Mouse (Mus musculus): ENCODE data around the gene Kcnk6. TPM values are rescaled to one million over a fixed set of nuclear protein-coding genes. Genes with fewer than 3 reads are reported as not detected.
"Not testable (repeated sequence)": the region's sequence is repeated elsewhere in the genome, so short reads cannot be mapped to it uniquely, and the experiment has no call there.

Gene Kcnk6
- polyA plus RNA-seq, 1 experiment from 2014 or later, result 1.7 TPM

DNA sequence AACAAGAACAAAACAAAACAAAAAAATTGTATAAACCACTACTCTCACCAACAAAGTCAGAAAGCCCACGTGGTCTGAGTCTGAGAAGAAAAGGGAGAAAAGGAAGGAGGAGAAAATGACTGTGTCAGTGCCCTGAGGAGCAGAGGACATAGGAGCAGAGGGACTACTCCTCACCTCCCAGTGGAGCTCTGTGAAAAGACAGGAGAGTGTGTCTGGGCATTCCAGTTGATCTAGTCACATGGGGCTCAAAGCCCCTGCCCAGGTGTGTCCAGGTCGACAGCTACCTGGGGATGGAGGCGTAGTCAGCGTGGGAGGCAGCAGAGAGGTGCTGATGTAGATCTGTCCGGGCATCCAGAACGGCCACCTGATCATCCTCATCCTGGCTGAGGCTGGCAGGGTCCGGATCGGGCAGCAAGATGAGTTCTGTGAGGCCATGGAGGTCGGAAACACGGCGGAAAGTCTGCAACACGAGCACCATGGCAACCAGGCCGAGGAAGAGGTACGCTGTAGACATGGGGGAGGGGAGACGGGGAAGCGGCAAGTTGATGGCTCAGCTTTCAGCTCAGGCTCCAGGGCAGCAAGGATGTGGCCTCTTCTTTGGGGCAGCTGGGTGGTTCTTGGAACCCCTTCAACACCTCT, 7.4 kb downstream of the Kcnk6 start:
- no peak overlapping the region for H3K4me2 ChIP-seq
- no peak for ATAC-seq (ENCODE audit: extremely low read depth, insufficient number of reproducible peaks, low FRiP score, low TSS enrichment)
- H3K4me1 ChIP-seq, result peaks cover 12% of the 10 kb centered on the region
- peaks cover 12% of the 10 kb centered on the region for H3K9me3 ChIP-seq
- no peak overlapping the region for H3K4me3 ChIP-seq
- no peak overlapping the region for H3K27ac ChIP-seq (replicated peaks)
- WGBS, result 23% methylated on average over 16 of the region's 16 CpGs
- H3K36me3 ChIP-seq, result peaks cover 55% of the 10 kb centered on the region
- no peak overlapping the region for H3K9ac ChIP-seq
- H3K27me3 ChIP-seq (replicated peaks), result peaks cover 5% of the 10 kb centered on the region

DNA sequence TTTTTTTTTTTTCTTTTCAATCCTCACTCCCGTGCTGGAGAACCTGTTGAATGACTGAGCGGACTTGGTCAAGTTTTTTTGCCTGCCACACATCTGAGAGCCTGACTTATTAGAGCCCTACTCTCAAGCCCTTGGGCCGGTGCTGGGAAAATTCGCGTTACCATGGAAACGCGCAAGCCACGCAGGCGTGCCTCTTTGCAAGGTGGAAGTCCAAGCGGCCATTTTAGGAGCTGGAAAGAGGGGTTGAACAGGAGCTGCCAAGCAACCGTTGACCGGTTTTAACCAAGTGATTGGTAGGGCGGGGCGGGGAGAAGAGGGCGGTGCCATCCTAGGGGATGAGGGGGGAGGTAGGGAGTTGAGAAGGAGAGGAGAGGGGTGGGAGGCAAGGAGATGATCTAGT, 17.5 kb downstream of the Kcnk6 start:
- Histone ChIP-seq H3K9me3 (peaks cover 19% of the 10 kb centered on the region), H3K27me3 (replicated peaks) (peaks cover 16% of the 10 kb centered on the region), H3K9ac (no peak overlapping the region), H3K27ac (replicated peaks) (no peak overlapping the region), H3K4me1 (peaks cover 8% of the 10 kb centered on the region; the same call in 1 of the 2 replicates), H3K4me3 (no peak overlapping the region), H3K36me3 (peaks cover 26% of the 10 kb centered on the region), H3K4me2 (no peak overlapping the region)
- no peak for ATAC-seq (ENCODE audit: extremely low read depth, insufficient number of reproducible peaks, low FRiP score, low TSS enrichment)
- WGBS, result 44% methylated on average over 15 of the region's 15 CpGs

DNA sequence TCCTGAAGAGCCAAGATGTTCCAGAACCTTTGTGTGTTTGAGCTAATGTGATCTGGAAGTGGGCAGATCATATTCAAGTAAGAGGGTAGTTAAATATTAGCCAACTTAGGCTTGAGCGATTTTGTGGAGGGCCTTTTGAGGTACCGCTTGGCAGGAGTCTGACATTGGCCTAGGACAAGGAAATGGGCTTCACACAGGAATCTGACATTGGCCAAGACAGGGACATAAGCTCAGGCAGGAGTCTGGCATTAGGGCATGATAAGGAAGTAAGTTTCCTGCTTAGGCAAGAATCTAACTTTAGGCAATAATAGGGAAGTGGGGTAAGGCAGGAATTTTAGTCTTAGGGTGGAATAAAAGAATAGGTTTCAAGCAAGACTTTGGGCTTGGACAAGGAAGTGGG, 18.1 kb downstream of the Kcnk6 start:
- peaks cover 16% of the 10 kb centered on the region for H3K27me3 ChIP-seq (replicated peaks)
- H3K4me3 ChIP-seq, result no peak overlapping the region
- H3K4me1 ChIP-seq, result peaks cover 8% of the 10 kb centered on the region; the same call in 1 of the 2 replicates
- H3K9me3 ChIP-seq, result peaks cover 14% of the 10 kb centered on the region
- WGBS, result 62% methylated on average over 2 of the region's 2 CpGs
- H3K4me2 ChIP-seq, result no peak overlapping the region
- peaks cover 20% of the 10 kb centered on the region for H3K36me3 ChIP-seq
- H3K27ac ChIP-seq (replicated peaks), result no peak overlapping the region
- ATAC-seq (ENCODE audit: extremely low read depth, insufficient number of reproducible peaks, low FRiP score, low TSS enrichment), result no peak
- no peak overlapping the region for H3K9ac ChIP-seq

DNA sequence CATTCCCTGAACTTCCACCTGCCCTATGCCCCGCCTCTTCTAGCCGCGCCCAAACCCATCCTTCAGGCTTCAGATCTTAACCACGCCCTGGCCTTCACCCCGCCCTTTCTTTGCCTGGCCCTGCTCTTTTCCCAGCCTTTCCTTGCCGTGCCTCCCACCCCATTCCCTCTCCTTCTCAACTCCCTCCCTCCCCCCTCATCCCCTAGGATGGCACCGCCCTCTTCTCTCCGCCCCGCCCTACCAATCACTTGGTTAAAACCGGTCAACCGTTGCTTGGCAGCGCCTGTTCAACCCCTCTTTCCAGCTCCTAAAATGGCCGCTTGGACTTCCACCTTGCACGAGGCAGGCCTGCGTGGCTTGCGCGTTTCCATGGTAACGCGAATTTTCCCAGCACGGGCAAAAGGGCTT, 18.6 kb downstream of the Kcnk6 start, which contains the start of gene Catsperg1:
TSS of gene Catsperg1 (minus strand) at position 361 of the 408 bp plus-strand sequence.
- H3K36me3 ChIP-seq, result peaks cover 15% of the 10 kb centered on the region
- H3K4me1 ChIP-seq, result peaks cover 8% of the 10 kb centered on the region; the same call in 1 of the 2 replicates
- peaks cover 16% of the 10 kb centered on the region for H3K27me3 ChIP-seq (replicated peaks)
- 5% methylated on average over 20 of the region's 20 CpGs for WGBS
- H3K4me2 ChIP-seq, result peak within 1 kb of the TSS; percentile 69
- H3K27ac ChIP-seq (replicated peaks), result no peak within 1 kb of the TSS
- H3K4me3 ChIP-seq, result peak within 1 kb of the TSS; percentile 58
- peaks cover 13% of the 10 kb centered on the region; the same call in 1 of the 2 replicates for H3K9me3 ChIP-seq
- ATAC-seq (ENCODE audit: extremely low read depth, insufficient number of reproducible peaks, low FRiP score, low TSS enrichment), result peak; percentile 34; the same call in 1 of the 2 replicates
- no peak within 1 kb of the TSS for H3K9ac ChIP-seq

DNA sequence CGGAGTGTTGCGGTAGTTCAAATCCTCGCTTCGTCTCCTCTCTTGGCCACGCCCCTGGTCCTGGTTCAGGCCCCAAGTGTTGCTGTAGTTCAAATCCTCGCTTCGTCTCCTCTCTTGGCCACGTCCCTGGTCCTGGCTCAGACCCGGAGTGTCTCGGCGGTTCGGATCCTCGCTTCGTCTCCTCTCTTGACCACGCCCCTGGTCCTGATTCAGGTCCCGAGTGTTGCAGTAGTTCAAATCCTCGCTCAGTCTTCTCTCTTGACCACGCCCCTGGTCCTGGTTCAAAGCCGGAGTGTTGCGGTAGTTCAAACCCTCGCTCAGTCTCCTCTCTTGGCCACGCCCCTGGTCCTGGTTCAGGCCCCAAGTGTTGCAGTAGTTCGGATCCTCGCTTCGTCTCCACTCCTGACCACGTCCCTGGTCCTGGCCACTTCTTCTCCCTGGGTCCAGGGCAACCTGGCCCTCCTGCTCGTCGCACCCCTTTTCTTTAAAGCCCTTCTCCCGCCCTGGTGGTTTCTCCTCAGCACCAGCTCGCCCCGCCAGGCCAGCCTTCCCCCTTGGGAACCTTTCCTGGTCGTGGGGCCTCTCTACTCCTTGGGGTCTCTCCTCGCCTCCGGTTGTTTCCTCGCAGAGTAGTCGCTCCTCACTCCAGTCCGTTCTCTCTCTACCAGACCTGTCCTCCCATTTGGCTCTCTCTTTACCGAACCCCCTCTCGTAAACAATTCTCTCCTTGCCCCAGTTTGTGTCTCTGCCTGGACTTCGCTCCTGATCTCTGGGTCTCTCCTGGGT, 19.3 kb downstream of the Kcnk6 start:
- ATAC-seq (ENCODE audit: extremely low read depth, insufficient number of reproducible peaks, low FRiP score, low TSS enrichment); H3K4me1 ChIP-seq; H3K9ac ChIP-seq; H3K27ac ChIP-seq (replicated peaks): not testable (repeated sequence)
- WGBS, result 14% methylated on average over 40 of the region's 40 CpGs
- peaks cover 16% of the 10 kb centered on the region for H3K27me3 ChIP-seq (replicated peaks)
- H3K4me2 ChIP-seq, result peak overlapping the region; percentile 69
- H3K4me3 ChIP-seq, result peak overlapping the region; percentile 58
- peaks cover 13% of the 10 kb centered on the region; the same call in 1 of the 2 replicates for H3K9me3 ChIP-seq
- peaks cover 11% of the 10 kb centered on the region; the same call in 1 of the 2 replicates for H3K36me3 ChIP-seq

DNA sequence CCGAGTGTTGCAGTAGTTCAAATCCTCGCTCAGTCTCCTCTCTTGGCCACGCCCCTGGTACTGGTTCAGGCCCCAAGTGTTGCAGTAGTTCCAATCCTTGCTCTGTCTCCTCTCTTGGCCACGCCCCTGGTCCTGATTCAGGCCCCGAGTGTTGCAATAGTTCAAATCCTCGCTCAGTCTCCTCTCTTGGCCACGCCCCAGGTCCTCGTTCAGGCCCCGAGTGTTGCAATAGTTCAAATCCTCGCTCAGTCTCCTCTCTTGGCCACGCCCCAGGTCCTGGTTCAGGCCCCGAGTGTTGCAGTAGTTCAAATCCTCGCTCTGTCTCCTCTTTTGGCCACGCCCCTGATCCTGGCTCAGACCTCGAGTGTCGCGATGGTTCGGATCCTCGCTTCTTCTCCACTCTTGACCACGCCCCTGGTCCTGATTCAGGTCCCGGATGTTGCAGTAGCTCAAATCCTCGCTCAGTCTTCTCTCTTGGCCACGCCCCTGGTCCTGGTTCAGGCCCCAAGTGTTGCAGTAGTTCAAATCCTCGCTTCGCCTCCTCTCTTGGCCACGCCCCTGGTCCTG, 20.0 kb downstream of the Kcnk6 start:
- Histone ChIP-seq H3K27ac (replicated peaks) (no peak overlapping the region), H3K36me3 (peaks cover 6% of the 10 kb centered on the region; the same call in 1 of the 2 replicates), H3K4me1 (peaks cover 8% of the 10 kb centered on the region; the same call in 1 of the 2 replicates), H3K9ac (no peak overlapping the region), H3K9me3 (peaks cover 13% of the 10 kb centered on the region; the same call in 1 of the 2 replicates), H3K4me2 (peak overlapping the region; percentile 69), H3K27me3 (replicated peaks) (peaks cover 16% of the 10 kb centered on the region), H3K4me3 (peak overlapping the region; percentile 58)
- ATAC-seq (ENCODE audit: extremely low read depth, insufficient number of reproducible peaks, low FRiP score, low TSS enrichment), result no peak
- WGBS, result 10% methylated on average over 26 of the region's 26 CpGs

DNA sequence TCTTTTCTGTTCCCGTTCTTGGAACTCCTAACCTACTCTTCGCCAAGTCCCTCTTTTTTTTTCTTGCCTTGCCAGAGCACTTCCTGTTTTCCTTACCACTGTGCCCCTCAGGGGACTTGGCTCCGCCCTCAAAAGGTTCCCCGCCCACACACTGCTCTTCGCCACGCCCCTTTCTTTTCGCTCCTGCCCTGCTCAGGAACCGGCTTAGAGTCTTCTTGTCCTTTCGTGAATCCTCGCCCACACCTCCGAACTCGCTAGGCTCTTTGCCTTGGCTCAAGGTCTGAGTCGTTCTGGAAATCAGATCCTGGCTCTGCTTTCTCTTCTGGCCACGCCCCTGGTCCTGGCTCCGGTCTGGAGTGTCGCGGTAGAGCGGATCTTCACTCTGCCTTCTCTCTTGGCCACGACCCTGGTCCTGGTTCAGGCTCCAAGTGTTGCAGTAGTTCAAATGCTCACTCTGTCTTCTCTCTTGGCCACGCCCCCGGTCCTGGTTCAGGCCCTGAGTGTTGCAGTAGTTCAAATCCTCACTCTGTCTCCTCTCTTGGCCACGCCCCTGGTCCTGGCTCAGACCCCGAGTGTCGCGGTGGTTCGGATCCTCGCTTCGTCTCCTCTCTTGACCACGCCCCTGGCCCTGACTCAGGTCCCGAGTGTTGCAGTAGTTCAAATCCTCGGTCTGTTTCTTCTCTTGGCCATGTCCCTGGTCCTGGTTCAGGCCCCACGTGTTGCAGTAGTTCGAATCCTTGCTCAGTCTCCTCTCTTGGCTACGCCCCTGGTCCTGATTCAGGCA, 20.7 kb downstream of the Kcnk6 start:
- H3K9ac ChIP-seq, result peak overlapping the region; percentile 71
- H3K4me2 ChIP-seq, result peak overlapping the region; percentile 69
- peak overlapping the region; percentile 58 for H3K4me3 ChIP-seq
- H3K9me3 ChIP-seq, result peaks cover 9% of the 10 kb centered on the region; the same call in 1 of the 2 replicates
- H3K36me3 ChIP-seq, result peaks cover under 1% of the 10 kb centered on the region; the same call in 1 of the 2 replicates
- peaks cover 16% of the 10 kb centered on the region for H3K27me3 ChIP-seq (replicated peaks)
- peak; percentile 32 for ATAC-seq (ENCODE audit: extremely low read depth, insufficient number of reproducible peaks, low FRiP score, low TSS enrichment)
- 3% methylated on average over 34 of the region's 34 CpGs for WGBS
- H3K27ac ChIP-seq (replicated peaks), result peak overlapping the region; percentile 71
- H3K4me1 ChIP-seq, result peaks cover 8% of the 10 kb centered on the region; the same call in 1 of the 2 replicates

DNA sequence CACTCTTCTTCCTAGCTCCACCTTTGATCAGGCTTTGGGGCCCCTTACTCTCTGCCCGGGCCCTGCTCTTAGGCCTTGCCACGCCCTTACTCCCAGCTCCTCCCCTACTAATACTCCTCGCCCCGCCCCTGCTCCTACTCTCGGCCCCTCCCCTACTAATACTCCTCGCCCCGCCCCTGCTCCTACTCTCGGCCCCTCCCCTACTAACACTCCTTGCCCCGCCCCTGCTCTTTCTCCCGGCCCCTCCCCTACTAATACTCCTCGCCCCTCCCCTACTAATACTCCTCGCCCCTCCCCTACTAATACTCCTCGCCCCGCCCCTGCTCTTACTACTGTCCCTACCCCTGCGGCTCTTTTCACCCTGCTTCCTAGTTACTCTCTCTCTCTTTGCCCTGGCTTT, 21.3 kb downstream of the Kcnk6 start:
- peak overlapping the region; percentile 71 for H3K27ac ChIP-seq (replicated peaks)
- H3K36me3 ChIP-seq, H3K4me1 ChIP-seq, H3K9me3 ChIP-seq: not testable (repeated sequence)
- H3K4me2 ChIP-seq, result peak overlapping the region; percentile 69
- H3K9ac ChIP-seq, result peak overlapping the region; percentile 71
- H3K27me3 ChIP-seq (replicated peaks), result peaks cover 16% of the 10 kb centered on the region
- 22% methylated on average over 14 of the region's 15 CpGs for WGBS
- peak; percentile 51; the same call in 1 of the 2 replicates for ATAC-seq (ENCODE audit: extremely low read depth, insufficient number of reproducible peaks, low FRiP score, low TSS enrichment)
- H3K4me3 ChIP-seq, result peak overlapping the region; percentile 58

DNA sequence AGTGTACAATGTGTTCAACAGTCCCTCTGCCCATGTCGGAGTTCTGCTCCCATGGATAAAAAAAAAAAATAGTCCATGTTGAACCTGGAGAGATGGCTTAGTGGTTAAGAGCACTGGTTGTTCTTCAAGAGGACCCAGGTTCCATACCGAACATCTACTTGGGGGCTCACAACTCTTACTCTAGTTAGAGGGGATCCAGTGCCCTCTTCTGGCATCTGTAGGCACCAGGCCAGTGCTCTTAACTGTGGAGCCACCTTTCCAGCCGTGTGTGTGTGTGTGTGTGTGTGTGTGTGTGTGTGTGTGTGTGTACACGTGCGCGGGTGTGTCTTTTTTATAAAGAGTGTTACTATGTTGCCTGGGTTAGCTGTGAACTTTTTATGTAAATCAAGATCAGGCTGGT, 29.7 kb downstream of the Kcnk6 start:
- H3K27me3 ChIP-seq (replicated peaks), result no peaks in the 10 kb centered on the region; the same call in 1 of the 2 replicates
- no peak for ATAC-seq (ENCODE audit: extremely low read depth, insufficient number of reproducible peaks, low FRiP score, low TSS enrichment)

DNA sequence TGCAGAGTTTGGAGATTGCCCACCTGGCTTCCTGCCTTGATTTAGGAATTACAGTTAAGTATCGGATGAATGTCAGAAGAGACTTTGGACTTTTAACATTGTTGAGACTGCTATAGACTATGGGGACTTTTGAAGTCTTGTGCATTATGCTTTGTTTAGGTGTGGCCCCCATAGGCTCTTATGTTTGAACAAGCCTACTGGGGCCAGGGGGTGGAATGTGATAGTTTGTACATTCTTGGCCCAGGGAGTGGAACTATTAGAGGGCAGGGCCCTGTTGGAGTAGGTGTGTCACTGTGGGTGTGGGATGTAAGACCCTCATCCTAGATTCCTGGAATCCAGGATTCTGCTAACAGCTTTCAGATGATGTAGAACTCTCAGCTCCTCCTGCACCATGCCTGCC, 38.1 kb downstream of the Kcnk6 start:
- not testable (repeated sequence) for H3K36me3 ChIP-seq; H3K4me2 ChIP-seq; H3K4me1 ChIP-seq; H3K4me3 ChIP-seq; H3K27ac ChIP-seq (replicated peaks); ATAC-seq (ENCODE audit: extremely low read depth, insufficient number of reproducible peaks, low FRiP score, low TSS enrichment); H3K9ac ChIP-seq; H3K9me3 ChIP-seq; H3K27me3 ChIP-seq (replicated peaks)
- WGBS, result 88% methylated on average over 1 of the region's 1 CpGs

More for the DNA sequence above, 29.7 kb downstream of the Kcnk6 start:
- 68% methylated on average over 6 of the region's 6 CpGs for WGBS
- Histone ChIP-seq H3K9me3 (no peaks in the 10 kb centered on the region), H3K9ac (no peak overlapping the region), H3K4me3 (no peak overlapping the region), H3K36me3 (no peaks in the 10 kb centered on the region), H3K4me1 (no peaks in the 10 kb centered on the region), H3K4me2 (no peak overlapping the region), H3K27ac (replicated peaks) (no peak overlapping the region)
